Mouse (Mus musculus) bone marrow, adult 2 months (tissue): ENCODE results near the gene Usp6nl. TPM values are rescaled to one million over a fixed set of nuclear protein-coding genes. Genes with fewer than 3 reads are reported as not detected.
A peak's percentile ranks its signal among the peaks of the same experiment; 100 is the strongest.

Experiments used
- H3K27ac ChIP-seq: fragments of 200-500 bp; 2 replicates; pipeline ENCODE4 v1.5.1; 2012; ENCODE audit warnings: low read depth, mild to moderate bottlenecking, control low read depth, inconsistent platforms, low read length; ENCODE audit not compliant: control insufficient read depth, poor library complexity, insufficient read depth
- H3K4me1 ChIP-seq: fragments of 200-500 bp; 2 replicates; pipeline ENCODE4 v1.6.1; 2011; ENCODE audit warnings: low read length; ENCODE audit not compliant: control insufficient read depth, insufficient read depth
- H3K4me3 ChIP-seq: fragments of 200-500 bp; replicated peaks from 2 replicates; pipeline ENCODE3; 2011; ENCODE audit warnings: mild to moderate bottlenecking, low read depth, low read length, control low read depth; ENCODE audit not compliant: control insufficient read depth
- CTCF ChIP-seq: fragments of 200-500 bp; IDR thresholded peaks from 2 replicates; pipeline ENCODE4 v1.5.1; 2011; ENCODE audit warnings: low read length, control low read depth; ENCODE audit not compliant: control insufficient read depth, insufficient read depth
- POLR2A ChIP-seq: fragments of 200-500 bp; IDR thresholded peaks from 2 replicates; pipeline ENCODE4 v1.6.1; 2011; ENCODE audit warnings: low read depth, mild to moderate bottlenecking, control low read depth, low read length, borderline replicate concordance; ENCODE audit not compliant: control insufficient read depth
- WGBS: fragments of 180-500 bp; shearing (Covaris S2); methylation state at CpG from one replicate; pipeline ENCODE4 v1.1.7; 2018; 5-methylcytosine and 5-hydroxymethylcytosine counted together
- polyA plus RNA-seq: library from polyadenylated mRNA; stranded (reverse); fragments of >200 nt; gene quantifications from 2 replicates; pipeline ENCODE4 v1.2.4, GENCODE M21; 2011; ENCODE audit warnings: low replicate concordance; ENCODE audit not compliant: missing spikeins, insufficient read depth, insufficient read length

Gene Usp6nl
- 6.9 and 8.8 TPM in 2 replicates for polyA plus RNA-seq

- Histone ChIP-seq H3K27ac (peak within 1 kb of the TSS; percentile 94), H3K4me3 (peak within 1 kb of the TSS; percentile 97), H3K4me1 (no peaks in the 10 kb centered on the region; the same call in 1 of the 2 replicates)
- TF ChIP-seq CTCF (no peak), POLR2A (peak; percentile 54; the same call in 1 of the 2 replicates)
- under 1% methylated on average over 75 of the region's 75 CpGs for WGBS
Measured at GRCm38 (mm10) chr2:6322376-6322901, at the start of gene Usp6nl. Gene Usp6nl, plus strand, starts transcription at chr2:6322667.

- 4% methylated on average over 10 of the region's 10 CpGs for WGBS
- H3K4me3 ChIP-seq = no peak overlapping the region
- H3K27ac ChIP-seq = peak overlapping the region; percentile 53
- TF ChIP-seq POLR2A (no peak), CTCF (no peak)
- H3K4me1 ChIP-seq = no peaks in the 10 kb centered on the region; the same call in 1 of the 2 replicates
Measured at GRCm38 (mm10) chr2:6273392-6273845, 49.0 kb upstream of the Usp6nl start.

- no peak overlapping the region for H3K27ac ChIP-seq
Measured at GRCm38 (mm10) chr2:6278813-6279530, 43.5 kb upstream of the Usp6nl start.

GRCm38 (mm10) chr2:6279614-6280301 lies 42.7 kb upstream of the Usp6nl start:
- no peak overlapping the region for H3K4me3 ChIP-seq
- H3K27ac ChIP-seq = no peak overlapping the region
- peaks cover 4% of the 10 kb centered on the region; the same call in 1 of the 2 replicates for H3K4me1 ChIP-seq
- TF ChIP-seq POLR2A = no peak
- TF ChIP-seq CTCF = no peak
- 15% methylated on average over 10 of the region's 10 CpGs for WGBS

More at GRCm38 (mm10) chr2:6278813-6279530, 43.5 kb upstream of the Usp6nl start:
- WGBS = 28% methylated on average over 10 of the region's 10 CpGs
- Histone ChIP-seq H3K4me1 (peaks cover 4% of the 10 kb centered on the region; the same call in 1 of the 2 replicates), H3K4me3 (no peak overlapping the region)
- TF ChIP-seq POLR2A (no peak), CTCF (no peak)

DNA sequence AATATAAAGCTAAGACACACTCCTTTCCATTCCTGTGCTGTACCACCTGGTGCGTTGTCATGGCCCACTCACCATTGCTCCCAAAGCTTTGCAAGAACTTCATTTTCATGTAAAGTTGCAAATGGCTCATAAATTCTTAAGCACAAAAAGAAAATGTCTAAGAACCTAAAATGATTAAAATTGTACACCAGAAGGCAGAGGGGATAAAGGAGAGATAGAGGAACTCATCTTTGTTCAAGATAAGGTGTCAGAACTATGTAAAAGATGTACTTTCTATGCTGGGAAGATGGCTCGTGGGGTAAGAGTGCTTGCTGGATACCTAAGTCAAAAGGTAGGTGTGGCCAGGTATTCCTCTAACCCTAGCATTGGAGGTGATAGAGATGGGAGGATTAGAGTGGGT lies 38.9 kb upstream of the Usp6nl start:
- H3K27ac ChIP-seq = no peak overlapping the region
- TF ChIP-seq CTCF (no peak), POLR2A (no peak)
- peaks cover 3% of the 10 kb centered on the region for H3K4me1 ChIP-seq
- no peak overlapping the region for H3K4me3 ChIP-seq
- WGBS = 80% methylated on average over 2 of the region's 2 CpGs

GRCm38 (mm10) chr2:6284784-6285183 lies 37.7 kb upstream of the Usp6nl start:
- peak overlapping the region; percentile 56 for H3K27ac ChIP-seq
- WGBS = 51% methylated on average over 3 of the region's 3 CpGs
- TF ChIP-seq POLR2A = no peak
- TF ChIP-seq CTCF = no peak
- no peaks in the 10 kb centered on the region; the same call in none of the 2 replicates for H3K4me1 ChIP-seq
- H3K4me3 ChIP-seq = no peak overlapping the region

GRCm38 (mm10) chr2:6285794-6286193 lies 36.7 kb upstream of the Usp6nl start:
- Histone ChIP-seq H3K27ac (peak overlapping the region; percentile 61; the same call in 1 of the 2 replicates), H3K4me1 (no peaks in the 10 kb centered on the region; the same call in none of the 2 replicates), H3K4me3 (no peak overlapping the region)
- TF ChIP-seq POLR2A = no peak
- no peak for TF ChIP-seq CTCF
- WGBS = 44% methylated on average over 1 of the region's 1 CpGs
